Mouse (Mus musculus) lung, adult 2 months (tissue): ENCODE measurements around the gene Rbp1.

Experiments
- CTCF ChIP-seq: fragments of 200-500 bp; IDR thresholded peaks from 2 replicates; pipeline ENCODE4 v1.5.1; 2011; ENCODE audit warnings: mild to moderate bottlenecking, low read length, control low read depth; ENCODE audit not compliant: insufficient read depth
- POLR2A ChIP-seq: fragments of 200-500 bp; IDR thresholded peaks from 2 replicates; pipeline ENCODE4 v1.6.1; 2011; ENCODE audit warnings: low read depth, mild to moderate bottlenecking, control low read depth, low read length, borderline replicate concordance; ENCODE audit errors: extremely low read depth

- no peak for TF ChIP-seq CTCF
- TF ChIP-seq POLR2A = no peak
Observed at GRCm38 (mm10) chr9:98445359-98446149, 22.8 kb downstream of the Rbp1 start.
